35 mouse cellular contexts compared by ENCODE assay signal in the genomic region with DNA sequence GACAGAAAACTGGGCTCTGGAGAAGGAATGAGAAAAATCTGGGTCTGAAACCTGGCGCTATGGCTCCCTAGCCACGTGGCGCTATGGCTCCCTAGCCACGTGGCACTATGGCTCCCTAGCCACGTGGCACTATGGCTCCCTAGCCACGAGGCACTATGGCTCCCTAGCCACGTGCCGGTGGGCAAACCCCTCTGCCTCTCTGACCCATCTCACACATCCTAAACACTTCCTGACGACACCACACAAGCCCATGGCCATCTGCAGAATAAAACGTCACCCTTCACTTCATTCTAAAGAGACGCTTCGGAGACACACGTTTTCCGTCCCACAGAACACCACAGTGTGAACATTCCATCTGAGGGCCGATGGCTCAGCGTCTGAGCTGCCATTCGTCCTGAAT.
"Had no signal": no experiment of that assay in that cellular context is flagged by ENCODE, and none has a peak within 500 bp of the region (broad histone marks: within the 10 kb centered on the region; RNA-seq: fewer than 3 reads in every experiment).

No protein-coding gene starts in this region.

- H3K4me3 ChIP-seq: heart, embryonic 10.5 days; heart, embryonic 12.5 days; heart, embryonic 13.5 days; heart, embryonic 15.5 days; hindbrain, embryonic 10.5 days; hindbrain, embryonic 12.5 days; hindbrain, embryonic 13.5 days; hindbrain, embryonic 15.5 days; intestine, embryonic 15.5 days; kidney, embryonic 15.5 days; layer of hippocampus, adult 2 months had no signal

- H3K4me2 ChIP-seq: heart, embryonic 11.5 days; heart, embryonic 12.5 days; heart, embryonic 13.5 days; heart, embryonic 15.5 days; hindbrain, embryonic 12.5 days; hindbrain, embryonic 13.5 days; hindbrain, embryonic 14.5 days; hindbrain, embryonic 15.5 days; intestine, embryonic 15.5 days; kidney, embryonic 15.5 days had no signal

- H3K9me3 ChIP-seq: heart, embryonic 10.5 days; heart, embryonic 12.5 days; heart, embryonic 13.5 days; heart, embryonic 15.5 days; hindbrain, embryonic 10.5 days; hindbrain, embryonic 12.5 days; hindbrain, embryonic 13.5 days; hindbrain, embryonic 15.5 days; intestine, embryonic 15.5 days; kidney, embryonic 15.5 days had no signal

- H3K36me3 ChIP-seq: heart, embryonic 10.5 days; heart, embryonic 12.5 days; heart, embryonic 13.5 days; heart, embryonic 15.5 days; hindbrain, embryonic 10.5 days; hindbrain, embryonic 12.5 days; hindbrain, embryonic 13.5 days; hindbrain, embryonic 15.5 days; intestine, embryonic 15.5 days; kidney, embryonic 15.5 days had no signal

- H3K9ac ChIP-seq: heart, embryonic 12.5 days; heart, embryonic 13.5 days; heart, embryonic 15.5 days; hindbrain, embryonic 12.5 days; hindbrain, embryonic 13.5 days; hindbrain, embryonic 14.5 days; hindbrain, embryonic 15.5 days; intestine, embryonic 15.5 days; kidney, embryonic 15.5 days had no signal

- H3K27ac ChIP-seq: heart, embryonic 10.5 days; heart, embryonic 13.5 days; heart, embryonic 15.5 days; hindbrain, embryonic 10.5 days; hindbrain, embryonic 12.5 days; hindbrain, embryonic 13.5 days; hindbrain, embryonic 14.5 days; hindbrain, embryonic 15.5 days; hindbrain, postnatal 0 days; intestine, embryonic 15.5 days; kidney, embryonic 15.5 days; kidney, postnatal 0 days; layer of hippocampus, adult 2 months had no signal

- ATAC-seq: hindbrain, embryonic 16.5 days; hindbrain, postnatal 0 days; inflammation-experienced regulatory T-cells, adult 6 months; intestine, embryonic 15.5 days; intestine, embryonic 16.5 days; intestine, postnatal 0 days had no signal

- H3K27me3 ChIP-seq: heart, embryonic 12.5 days; heart, embryonic 13.5 days; heart, embryonic 15.5 days; hindbrain, embryonic 12.5 days; hindbrain, embryonic 13.5 days; hindbrain, embryonic 15.5 days; intestine, embryonic 15.5 days; kidney, embryonic 15.5 days had no signal

- H3K4me1 ChIP-seq: heart, embryonic 10.5 days; heart, embryonic 12.5 days; heart, embryonic 13.5 days; heart, embryonic 15.5 days; hindbrain, embryonic 12.5 days; intestine, embryonic 15.5 days; kidney, embryonic 15.5 days had no signal

- DNase-seq: heart, postnatal 10 days; heart, postnatal 14 days; heart, postnatal 36 days; heart, postnatal 4 days; kidney, adult 11 months; kidney, adult 18-20 months; kidney, adult 2 months; kidney, adult 8-10 months; kidney, adult 9 months; kidney, postnatal 10 days; kidney, postnatal 14 days; kidney, postnatal 25 days; kidney, postnatal 36 days; kidney, postnatal 4 days; layer of hippocampus, adult 9-11 months; layer of hippocampus, postnatal 36 days had no signal
